Mouse (Mus musculus): ENCODE results near the gene Dpysl5. TPM values are rescaled to one million over a fixed set of nuclear protein-coding genes. Genes with fewer than 3 reads are reported as not detected.
A peak's percentile ranks its signal among the peaks of the same experiment; 100 is the strongest.

The Dpysl5 gene
- polyA plus RNA-seq, 1 experiment from 2014 or later = 7.5 TPM

DNA sequence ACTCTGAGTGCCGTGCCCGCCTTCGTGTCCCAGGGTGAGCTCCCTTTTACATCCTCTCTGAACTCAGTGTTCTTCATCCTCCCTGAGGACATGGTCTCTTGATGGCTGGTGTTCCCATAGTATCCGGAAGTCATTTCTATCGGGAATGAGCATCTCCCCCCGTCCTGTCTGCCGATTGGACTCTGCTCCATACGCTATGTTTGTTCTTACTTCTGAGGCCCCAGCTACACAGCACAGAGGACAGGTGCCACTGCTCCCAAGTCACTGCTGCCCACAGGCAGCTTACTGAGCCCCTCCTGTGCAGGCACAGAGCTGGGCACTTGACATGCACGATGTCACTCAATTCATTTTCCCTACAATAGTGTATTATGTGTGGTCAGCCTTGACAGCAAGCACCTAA lies 57.7 kb downstream of the Dpysl5 start:
- H3K9ac ChIP-seq = no peak overlapping the region
- no peaks in the 10 kb centered on the region for H3K36me3 ChIP-seq
- peaks cover 15% of the 10 kb centered on the region for H3K4me1 ChIP-seq
- H3K9me3 ChIP-seq = no peaks in the 10 kb centered on the region
- 82% methylated on average over 9 of the region's 9 CpGs for WGBS
- H3K4me2 ChIP-seq = 0 out of 2 replicates have a peak overlapping the region, but pooled peaks have one; percentile 14
- H3K27ac ChIP-seq = no peak overlapping the region
- H3K4me3 ChIP-seq = no peak overlapping the region
- ATAC-seq (ENCODE audit: insufficient number of reproducible peaks, insufficient read depth, low FRiP score, low TSS enrichment, low read depth) = no peak
- peaks cover 6% of the 10 kb centered on the region for H3K27me3 ChIP-seq

DNA sequence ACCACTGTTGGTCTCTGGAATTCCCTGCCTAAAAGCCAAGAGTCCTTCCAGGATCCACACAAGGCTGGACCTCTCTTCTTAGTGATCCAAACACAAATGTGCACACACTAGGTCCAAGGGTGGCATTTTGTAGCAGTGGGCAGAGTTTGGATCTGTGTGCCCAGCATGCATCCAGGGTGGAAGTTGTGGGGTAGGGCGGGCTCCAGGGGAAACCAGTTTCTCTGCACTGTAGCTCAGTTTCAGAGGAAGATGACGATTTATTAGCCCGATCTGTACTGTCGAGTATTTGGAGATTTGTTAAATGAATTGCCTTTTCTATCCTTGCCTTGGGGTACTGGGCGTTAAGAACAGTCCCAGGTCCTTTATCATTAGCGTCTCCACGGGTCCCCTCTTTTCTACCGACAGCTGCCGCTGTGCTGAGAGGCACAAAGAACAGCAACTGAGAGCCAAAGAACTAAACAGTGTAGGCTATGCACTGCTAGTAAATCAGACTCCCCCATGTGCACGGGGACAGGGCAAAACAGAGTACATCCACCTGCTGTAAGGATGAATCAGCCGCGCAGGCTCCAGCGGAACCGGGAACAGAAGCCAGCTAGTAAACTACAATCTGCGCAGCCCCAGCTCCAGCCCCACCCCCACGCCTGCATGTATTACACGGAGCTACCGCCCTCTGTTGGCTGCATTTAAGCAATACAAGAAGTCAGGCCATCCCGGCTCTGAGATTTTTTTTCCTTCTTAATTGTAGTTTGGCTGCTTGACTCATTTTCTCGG lies 63.4 kb downstream of the Dpysl5 start:
- Histone ChIP-seq H3K9ac (peak overlapping the region; percentile 55; the same call in 1 of the 2 replicates), H3K4me3 (peak overlapping the region; percentile 37), H3K27ac (no peak overlapping the region), H3K4me2 (peak overlapping the region; percentile 63), H3K4me1 (peaks cover 7% of the 10 kb centered on the region; the same call in 1 of the 2 replicates), H3K36me3 (no peaks in the 10 kb centered on the region), H3K27me3 (peaks cover 12% of the 10 kb centered on the region), H3K9me3 (no peaks in the 10 kb centered on the region)
- 11% methylated on average over 20 of the region's 20 CpGs for WGBS
- ATAC-seq (ENCODE audit: insufficient number of reproducible peaks, insufficient read depth, low FRiP score, low TSS enrichment, low read depth) = 0 out of 2 replicates have a peak, but pooled peaks have one; percentile 38

DNA sequence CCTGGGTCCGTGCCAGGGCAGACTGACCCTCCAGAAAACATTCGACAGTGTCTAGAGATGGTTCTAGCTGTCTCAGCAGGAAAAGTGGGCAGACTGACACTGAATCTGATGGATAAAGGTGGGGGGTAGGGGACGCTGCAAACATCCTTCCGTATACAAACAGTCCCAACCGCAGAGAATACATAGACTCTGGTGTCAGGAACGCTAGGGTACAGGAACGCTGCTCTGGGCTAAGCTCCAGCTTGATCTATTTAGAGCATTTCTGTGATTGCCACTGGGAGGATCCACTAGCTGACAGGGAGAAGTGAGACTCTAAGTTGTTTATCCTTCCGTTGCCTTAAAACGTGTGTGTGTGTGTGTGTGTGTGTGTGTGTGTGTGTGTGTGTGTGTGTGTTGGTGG lies 69.3 kb downstream of the Dpysl5 start:
- Histone ChIP-seq H3K4me3 (no peak overlapping the region), H3K4me2 (no peak overlapping the region), H3K27me3 (no peaks in the 10 kb centered on the region), H3K9me3 (no peaks in the 10 kb centered on the region), H3K4me1 (0 out of 2 replicates have a peak, but pooled peaks cover 3% of the 10 kb centered on the region), H3K9ac (0 out of 2 replicates have a peak overlapping the region, but pooled peaks have one; percentile 6), H3K27ac (no peak overlapping the region), H3K36me3 (no peaks in the 10 kb centered on the region)
- 69% methylated on average over 9 of the region's 9 CpGs for WGBS
- no peak for ATAC-seq (ENCODE audit: insufficient number of reproducible peaks, insufficient read depth, low FRiP score, low TSS enrichment, low read depth)

DNA sequence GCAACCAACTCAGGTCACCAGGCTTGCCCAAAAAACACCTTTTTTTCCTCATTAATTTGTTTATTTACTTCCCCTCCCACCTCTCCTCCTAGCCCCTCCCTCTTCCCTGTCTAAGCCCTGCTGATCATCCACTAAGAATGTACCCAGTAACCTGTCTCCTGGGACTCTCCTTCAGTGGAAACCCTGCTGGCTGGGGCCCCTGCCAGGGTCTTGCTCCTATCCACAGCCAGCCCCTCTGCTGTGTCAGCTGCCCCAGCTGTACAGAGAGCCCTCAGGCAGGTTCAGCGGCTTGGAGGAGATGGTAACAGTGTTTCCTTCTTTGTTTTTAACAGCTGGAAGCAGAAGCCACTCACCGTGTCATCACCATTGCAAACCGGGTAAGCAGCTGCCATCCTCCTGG lies 69.8 kb downstream of the Dpysl5 start:
- Histone ChIP-seq H3K4me2 (no peak overlapping the region), H3K9me3 (no peaks in the 10 kb centered on the region), H3K9ac (0 out of 2 replicates have a peak overlapping the region, but pooled peaks have one; percentile 32), H3K27me3 (no peaks in the 10 kb centered on the region), H3K4me1 (0 out of 2 replicates have a peak, but pooled peaks cover 3% of the 10 kb centered on the region), H3K36me3 (no peaks in the 10 kb centered on the region), H3K27ac (no peak overlapping the region), H3K4me3 (no peak overlapping the region)
- no peak for ATAC-seq (ENCODE audit: insufficient number of reproducible peaks, insufficient read depth, low FRiP score, low TSS enrichment, low read depth)
- WGBS = 36% methylated on average over 3 of the region's 3 CpGs

DNA sequence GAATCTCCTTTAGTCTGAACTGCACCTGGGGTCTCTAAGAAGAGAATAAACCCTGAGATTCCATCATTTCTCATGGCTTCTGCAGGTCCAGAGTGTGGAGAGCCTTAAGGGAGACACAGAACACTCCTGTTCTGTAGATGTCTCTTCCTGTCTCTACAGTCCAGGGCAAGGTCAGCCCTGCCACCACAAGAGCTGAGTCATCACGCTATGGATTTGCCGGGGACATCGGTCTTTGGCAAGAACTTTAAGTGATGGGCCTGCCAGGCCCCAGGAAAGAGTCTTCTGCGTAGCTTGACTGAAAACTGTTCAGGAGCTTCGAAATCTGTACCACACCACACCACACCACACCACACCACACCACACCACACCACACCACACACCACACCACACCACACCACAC lies 76.0 kb downstream of the Dpysl5 start:
- H3K4me2 ChIP-seq = no peak overlapping the region

DNA sequence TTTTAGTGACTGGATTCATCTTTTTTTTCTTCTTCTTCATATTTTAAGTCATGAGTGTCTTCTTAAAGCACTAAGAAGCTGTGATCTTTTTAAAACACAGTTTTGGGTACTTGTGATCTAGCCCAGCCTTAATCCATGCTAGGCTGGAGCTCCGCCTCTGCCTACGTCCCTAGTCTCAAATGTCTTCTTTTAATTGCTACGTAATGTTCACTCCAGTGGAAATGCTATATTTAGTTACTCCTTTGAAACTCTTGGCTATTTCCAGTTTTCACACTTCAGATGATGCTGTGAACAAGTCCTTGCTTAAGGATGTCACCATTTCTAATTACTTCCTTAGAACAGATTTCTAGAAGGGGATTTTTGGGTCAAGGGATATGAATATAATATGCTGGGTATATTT lies 78.7 kb downstream of the Dpysl5 start:
- 55% methylated on average over 3 of the region's 3 CpGs for WGBS
- Histone ChIP-seq H3K4me2 (no peak overlapping the region), H3K27ac (no peak overlapping the region), H3K4me1 (no peaks in the 10 kb centered on the region), H3K4me3 (no peak overlapping the region), H3K27me3 (no peaks in the 10 kb centered on the region; the same call in 1 of the 2 replicates), H3K9me3 (no peaks in the 10 kb centered on the region), H3K9ac (no peak overlapping the region), H3K36me3 (no peaks in the 10 kb centered on the region)
- ATAC-seq (ENCODE audit: insufficient number of reproducible peaks, insufficient read depth, low FRiP score, low TSS enrichment, low read depth) = no peak

More for the DNA sequence above, 76.0 kb downstream of the Dpysl5 start:
- H3K9ac ChIP-seq = no peak overlapping the region
- 89% methylated on average over 5 of the region's 5 CpGs for WGBS
- H3K27ac ChIP-seq = no peak overlapping the region
- no peaks in the 10 kb centered on the region for H3K36me3 ChIP-seq
- H3K4me3 ChIP-seq = no peak overlapping the region
- H3K9me3 ChIP-seq = no peaks in the 10 kb centered on the region
- no peaks in the 10 kb centered on the region for H3K4me1 ChIP-seq
- no peaks in the 10 kb centered on the region for H3K27me3 ChIP-seq
- no peak for ATAC-seq (ENCODE audit: insufficient number of reproducible peaks, insufficient read depth, low FRiP score, low TSS enrichment, low read depth)

DNA sequence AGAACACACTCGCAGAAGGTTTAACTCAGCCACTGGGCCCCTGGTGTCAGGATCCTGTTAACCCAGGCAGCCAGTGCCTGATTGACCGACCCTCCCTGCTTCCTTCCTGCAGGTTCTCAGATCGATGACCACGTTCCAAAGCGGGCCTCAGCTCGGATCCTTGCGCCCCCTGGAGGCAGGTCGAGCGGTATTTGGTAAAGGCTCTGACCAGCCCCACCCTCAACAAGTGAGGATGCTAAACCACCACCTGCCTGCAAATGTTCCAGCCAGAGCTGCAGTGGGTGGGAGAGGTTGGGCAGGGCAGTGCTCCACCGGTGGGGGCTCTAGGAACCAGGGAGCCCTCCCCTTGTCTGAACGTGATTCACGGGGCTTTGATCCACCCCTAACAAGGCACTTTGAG lies 84.8 kb downstream of the Dpysl5 start:
- 14% methylated on average over 12 of the region's 12 CpGs for whole genome bisulfite sequencing
- Histone ChIP-seq H3K27me3 (no peaks in the 10 kb centered on the region; the same call in 1 of the 2 replicates), H3K4me2 (no peak overlapping the region), H3K36me3 (no peaks in the 10 kb centered on the region), H3K27ac (no peak overlapping the region), H3K4me1 (peaks cover 4% of the 10 kb centered on the region; the same call in 1 of the 2 replicates), H3K9ac (no peak overlapping the region), H3K4me3 (no peak overlapping the region), H3K9me3 (no peaks in the 10 kb centered on the region)
- no peak for ATAC-seq (ENCODE audit: insufficient number of reproducible peaks, insufficient read depth, low FRiP score, low TSS enrichment, low read depth)

DNA sequence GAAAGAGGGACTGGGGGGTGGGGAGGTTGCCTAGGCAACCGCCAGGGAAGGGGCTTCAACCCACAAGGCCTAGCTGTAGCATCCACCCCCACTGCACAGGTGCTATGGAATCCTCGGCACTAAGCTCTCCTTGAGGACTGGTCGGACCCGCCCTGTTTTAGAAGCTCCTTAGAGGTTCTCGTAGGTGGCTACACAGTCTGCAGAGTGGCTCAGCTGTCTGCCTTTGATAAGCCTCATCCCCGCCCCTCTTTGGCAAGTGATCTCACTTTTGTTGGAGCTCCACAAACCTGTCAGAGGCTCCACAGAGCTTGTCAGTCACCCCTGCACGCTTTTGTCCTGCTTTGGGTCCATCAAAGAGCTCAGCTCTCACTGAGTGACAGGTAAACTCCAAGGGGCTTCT lies 86.1 kb downstream of the Dpysl5 start:
- ATAC-seq (ENCODE audit: insufficient number of reproducible peaks, insufficient read depth, low FRiP score, low TSS enrichment, low read depth) = peak; percentile 48; the same call in 1 of the 2 replicates
- Histone ChIP-seq H3K27ac (no peak overlapping the region), H3K4me1 (peaks cover 4% of the 10 kb centered on the region; the same call in 1 of the 2 replicates), H3K9me3 (no peaks in the 10 kb centered on the region), H3K4me2 (no peak overlapping the region), H3K9ac (0 out of 2 replicates have a peak overlapping the region, but pooled peaks have one; percentile 27), H3K4me3 (no peak overlapping the region), H3K36me3 (no peaks in the 10 kb centered on the region), H3K27me3 (no peaks in the 10 kb centered on the region; the same call in 1 of the 2 replicates)
- WGBS = 59% methylated on average over 7 of the region's 7 CpGs

DNA sequence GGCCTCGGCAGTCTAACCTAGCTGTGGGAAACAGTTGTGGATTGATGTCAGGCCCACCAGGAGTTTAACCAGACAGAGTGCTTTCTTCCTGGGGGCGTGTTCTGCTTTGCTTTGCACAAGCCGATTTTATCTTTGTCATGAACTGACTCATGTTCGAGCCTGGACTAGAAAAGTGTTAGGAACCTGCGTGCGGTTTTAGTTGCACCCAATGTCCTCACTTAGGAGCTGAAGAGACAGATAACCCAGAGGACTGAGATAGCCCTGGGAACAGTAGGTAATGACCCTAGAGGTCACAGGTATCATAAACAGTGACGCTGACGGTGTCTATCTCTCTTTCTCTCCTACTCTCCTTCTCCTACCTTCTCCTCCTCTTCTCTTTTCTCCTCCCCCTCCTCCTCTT lies 86.6 kb downstream of the Dpysl5 start:
- Histone ChIP-seq H3K9me3 (no peaks in the 10 kb centered on the region), H3K27ac (no peak overlapping the region), H3K4me3 (no peak overlapping the region), H3K4me1 (peaks cover 4% of the 10 kb centered on the region; the same call in 1 of the 2 replicates), H3K4me2 (no peak overlapping the region), H3K36me3 (no peaks in the 10 kb centered on the region), H3K9ac (no peak overlapping the region), H3K27me3 (no peaks in the 10 kb centered on the region; the same call in 1 of the 2 replicates)
- 73% methylated on average over 8 of the region's 8 CpGs for WGBS
- ATAC-seq (ENCODE audit: insufficient number of reproducible peaks, insufficient read depth, low FRiP score, low TSS enrichment, low read depth) = no peak

DNA sequence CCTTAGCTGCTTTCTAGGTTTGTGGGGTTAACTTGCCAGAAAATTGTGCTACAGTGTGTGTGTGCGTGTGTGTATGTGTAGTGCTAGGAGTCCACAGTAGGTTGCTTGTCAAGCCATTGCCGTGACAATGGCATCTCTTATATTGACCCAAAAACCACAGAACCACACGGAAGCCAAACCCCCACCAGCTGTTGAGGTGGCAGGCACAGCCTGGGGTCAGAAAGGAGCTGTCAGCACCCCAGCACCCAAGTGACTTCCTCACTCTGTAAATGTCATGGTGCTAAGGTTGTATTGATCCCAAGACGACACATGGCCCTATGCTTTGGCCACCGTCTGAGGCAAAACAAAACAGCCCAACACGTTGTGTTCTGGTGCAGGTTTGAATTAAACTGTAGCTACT lies 87.6 kb downstream of the Dpysl5 start:
- ATAC-seq (ENCODE audit: insufficient number of reproducible peaks, insufficient read depth, low FRiP score, low TSS enrichment, low read depth) = no peak
- 68% methylated on average over 6 of the region's 6 CpGs for whole genome bisulfite sequencing
- no peaks in the 10 kb centered on the region; the same call in 1 of the 2 replicates for H3K27me3 ChIP-seq

DNA sequence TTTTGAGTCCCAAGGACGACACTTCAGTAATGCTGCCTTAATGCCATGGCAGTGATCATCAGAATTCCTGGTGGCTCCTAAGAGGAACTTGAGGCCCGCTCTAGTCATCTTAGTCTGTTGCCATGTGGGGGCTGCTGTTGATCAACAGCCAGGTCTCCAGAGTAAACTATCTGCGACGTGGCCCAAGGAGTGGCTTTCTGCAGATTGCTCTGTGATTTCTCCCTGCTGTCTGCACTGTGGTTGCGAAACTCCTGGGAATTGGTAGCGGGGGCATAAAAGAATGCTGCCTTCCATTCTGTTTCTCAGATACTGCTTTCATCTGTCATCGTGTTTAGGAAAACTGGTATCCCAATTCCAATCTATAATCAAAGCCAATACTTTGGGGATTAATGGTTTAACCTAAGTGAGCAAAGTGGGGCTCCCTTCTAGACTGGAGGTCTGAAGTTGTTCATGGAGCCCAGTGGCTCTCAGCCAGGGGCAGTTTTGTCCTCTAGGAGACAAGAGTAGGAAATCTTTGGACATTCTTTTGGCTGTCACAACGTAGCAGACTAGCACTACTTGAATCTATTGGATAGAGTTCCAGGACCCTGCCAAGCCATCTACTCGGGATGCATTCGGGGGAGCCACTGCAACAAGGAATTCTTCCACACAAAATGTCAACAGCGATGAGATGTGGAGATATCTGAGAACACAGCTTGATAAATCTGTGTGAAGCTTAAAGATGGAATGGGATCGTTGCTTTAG lies 91.5 kb downstream of the Dpysl5 start:
- WGBS = 73% methylated on average over 12 of the region's 12 CpGs
- H3K36me3 ChIP-seq = no peaks in the 10 kb centered on the region
- no peak for ATAC-seq (ENCODE audit: insufficient number of reproducible peaks, insufficient read depth, low FRiP score, low TSS enrichment, low read depth)
- no peak overlapping the region for H3K9ac ChIP-seq
- no peaks in the 10 kb centered on the region for H3K27me3 ChIP-seq
- H3K27ac ChIP-seq = no peak overlapping the region
- H3K4me2 ChIP-seq = no peak overlapping the region
- H3K9me3 ChIP-seq = no peaks in the 10 kb centered on the region
- H3K4me1 ChIP-seq = no peaks in the 10 kb centered on the region
- no peak overlapping the region for H3K4me3 ChIP-seq

More for the DNA sequence above, 87.6 kb downstream of the Dpysl5 start:
- peaks cover 4% of the 10 kb centered on the region; the same call in 1 of the 2 replicates for H3K4me1 ChIP-seq
- H3K36me3 ChIP-seq = no peaks in the 10 kb centered on the region
- H3K4me3 ChIP-seq = no peak overlapping the region
- H3K9me3 ChIP-seq = no peaks in the 10 kb centered on the region
- H3K27ac ChIP-seq = no peak overlapping the region
- H3K4me2 ChIP-seq = no peak overlapping the region
- H3K9ac ChIP-seq = no peak overlapping the region

Measured in embryonic facial prominence, embryonic 13.5 days (tissue).